Mouse (Mus musculus) intestine, embryonic 15.5 days (tissue): ENCODE measurements around the gene Fbxl8. TPM values are rescaled to one million over a fixed set of nuclear protein-coding genes. Genes with fewer than 3 reads are reported as not detected.
"Not testable (repeated sequence)": the region's sequence is repeated elsewhere in the genome, so short reads cannot be mapped to it uniquely, and the experiment has no call there.

Source experiments
- ATAC-seq: fragments of 200-750 bp; cut with Nextera tagmentation; 2 replicates; pipeline ENCODE4 v1.8.0; 2017; ENCODE audit warnings: moderate TSS enrichment, moderate library complexity
- H3K27ac ChIP-seq: fragments of 300-500 bp; sonication (generic); 2 replicates; pipeline ENCODE4 v1.5.1; 2015; ENCODE audit warnings: mild to moderate bottlenecking, inconsistent platforms
- H3K27me3 ChIP-seq: fragments of 300-500 bp; sonication (generic); replicated peaks from 2 replicates; pipeline ENCODE4 v1.6.1; 2015; ENCODE audit warnings: inconsistent platforms
- H3K36me3 ChIP-seq: fragments of 300-500 bp; sonication (generic); 2 replicates; pipeline ENCODE4 v1.6.1; 2015; ENCODE audit warnings: inconsistent platforms
- H3K4me1 ChIP-seq: fragments of 300-500 bp; sonication (generic); replicated peaks from 2 replicates; pipeline ENCODE4 v1.6.1; 2015; ENCODE audit warnings: inconsistent platforms
- H3K4me2 ChIP-seq: fragments of 300-500 bp; sonication (generic); replicated peaks from 2 replicates; pipeline ENCODE4 v1.6.1; 2015; ENCODE audit warnings: mild to moderate bottlenecking, inconsistent platforms
- H3K4me3 ChIP-seq: fragments of 300-500 bp; sonication (generic); replicated peaks from 2 replicates; pipeline ENCODE4 v1.5.1; 2015; ENCODE audit warnings: inconsistent platforms
- H3K9ac ChIP-seq: fragments of 300-500 bp; sonication (generic); 2 replicates; pipeline ENCODE4 v1.6.1; 2015; ENCODE audit warnings: inconsistent platforms
- H3K9me3 ChIP-seq: fragments of 300-500 bp; sonication (generic); 2 replicates; pipeline ENCODE4 v1.6.1; 2016; ENCODE audit warnings: inconsistent platforms
- WGBS: fragments of 180-500 bp; shearing (Covaris S2); methylation state at CpG from one replicate; pipeline ENCODE4 v1.1.7; 2015; 5-methylcytosine and 5-hydroxymethylcytosine counted together
- polyA plus RNA-seq: library from polyadenylated mRNA; unstranded; fragments of >200 nt; fragmentation: Nextera tagmentation; extraction: Ambion mirVana; gene quantifications from 2 replicates; pipeline ENCODE4 v1.2.1, GENCODE M21; 2015

Gene Fbxl8
- polyA plus RNA-seq, 1 experiment from 2014 or later: 4.4 TPM

DNA sequence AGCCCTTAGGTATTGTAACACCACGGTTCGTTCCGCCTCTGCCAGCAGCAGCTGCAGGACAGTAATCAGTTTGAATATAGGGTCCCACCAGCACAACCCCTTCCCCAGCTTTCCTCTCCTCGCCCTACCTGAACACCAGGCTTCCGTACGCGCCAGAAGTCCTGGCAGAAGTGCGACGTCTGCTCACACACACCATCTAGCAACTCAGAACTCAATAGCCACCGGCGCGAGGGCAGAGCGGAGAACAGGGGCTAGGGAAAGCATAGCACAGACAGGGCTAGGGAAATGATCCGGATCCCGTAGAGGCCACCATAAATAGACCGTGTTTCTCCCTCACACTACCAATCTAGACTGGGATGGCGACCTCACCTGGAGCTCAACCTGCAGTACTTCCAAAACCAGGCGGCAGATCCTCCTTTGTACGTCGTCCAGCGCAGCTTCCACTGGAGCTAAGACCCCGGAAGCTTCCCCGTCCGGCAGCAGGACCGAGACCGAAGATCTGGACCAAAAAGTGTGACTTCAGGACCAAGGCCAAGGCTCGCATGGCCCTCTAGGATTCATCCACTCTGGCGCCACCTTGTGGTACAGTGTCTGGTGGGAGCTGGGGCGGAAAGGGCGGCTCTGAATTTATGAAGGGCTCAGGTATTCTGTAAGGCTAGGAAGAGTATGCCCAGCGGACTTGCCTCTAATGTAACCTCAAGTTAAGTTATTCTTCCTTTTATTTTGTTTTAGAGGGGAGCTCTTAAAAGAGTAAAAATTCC, 26.3 kb downstream of the Fbxl8 start:
- no peak overlapping the region for H3K9ac ChIP-seq
- H3K9me3 ChIP-seq: no peaks in the 10 kb centered on the region
- peak overlapping the region; percentile 48; the same call in 1 of the 2 replicates for H3K4me3 ChIP-seq
- no peak for ATAC-seq
- peaks cover 11% of the 10 kb centered on the region for H3K4me1 ChIP-seq
- 7% methylated on average over 31 of the region's 31 CpGs for WGBS
- H3K27me3 ChIP-seq: peaks cover 11% of the 10 kb centered on the region
- H3K27ac ChIP-seq: no peak overlapping the region
- H3K4me2 ChIP-seq: peak overlapping the region; percentile 86
- H3K36me3 ChIP-seq: no peaks in the 10 kb centered on the region

DNA sequence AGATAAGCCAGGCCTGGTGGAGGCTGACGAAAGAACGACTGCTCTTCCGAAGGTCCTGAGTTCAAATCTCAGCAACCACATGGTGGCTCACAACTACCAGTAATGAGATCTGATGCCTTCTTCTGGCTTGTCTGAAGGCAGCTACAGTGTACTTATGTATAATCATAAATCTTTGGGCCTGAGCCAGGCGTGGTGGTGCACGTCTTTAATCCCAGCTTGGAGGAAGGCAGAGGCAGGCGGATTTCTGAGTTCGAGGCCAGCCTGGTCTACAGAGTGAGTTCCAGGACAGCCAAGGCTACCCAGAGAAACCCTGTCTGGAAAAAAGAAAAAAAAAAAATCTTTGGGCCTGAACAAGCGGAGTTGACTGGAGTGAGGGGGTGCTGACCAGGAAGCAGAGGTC, 26.9 kb downstream of the Fbxl8 start:
- 85% methylated on average over 8 of the region's 8 CpGs for WGBS
- not testable (repeated sequence) for H3K36me3 ChIP-seq, H3K4me3 ChIP-seq, ATAC-seq, H3K9me3 ChIP-seq, H3K27ac ChIP-seq, H3K4me2 ChIP-seq, H3K9ac ChIP-seq
- Histone ChIP-seq H3K4me1 (peaks cover 11% of the 10 kb centered on the region), H3K27me3 (peaks cover 11% of the 10 kb centered on the region)

DNA sequence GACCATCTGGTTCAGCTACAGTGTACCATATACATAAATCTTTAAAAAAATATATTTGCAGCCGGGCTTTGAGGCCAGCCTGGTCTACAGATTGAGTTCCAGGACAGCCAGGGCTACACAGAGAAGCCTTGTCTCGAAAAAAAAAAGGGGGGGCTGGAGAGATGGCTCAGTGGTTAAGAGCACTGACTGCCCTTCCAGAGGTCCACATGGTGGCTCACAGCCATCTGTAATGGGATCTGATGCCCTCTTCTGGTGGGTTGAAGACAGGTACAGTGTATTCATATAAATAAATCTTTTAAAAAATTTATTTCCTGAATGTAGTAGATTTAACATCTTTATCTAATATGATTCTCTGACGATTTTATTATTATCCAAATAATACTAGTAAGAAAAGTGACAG, 27.4 kb downstream of the Fbxl8 start:
- H3K4me3 ChIP-seq, H3K4me2 ChIP-seq, H3K36me3 ChIP-seq, H3K27ac ChIP-seq, H3K9ac ChIP-seq, ATAC-seq, H3K9me3 ChIP-seq: not testable (repeated sequence)
- Histone ChIP-seq H3K27me3 (peaks cover 11% of the 10 kb centered on the region), H3K4me1 (peaks cover 11% of the 10 kb centered on the region)
- WGBS: 69% methylated on average over 3 of the region's 3 CpGs

DNA sequence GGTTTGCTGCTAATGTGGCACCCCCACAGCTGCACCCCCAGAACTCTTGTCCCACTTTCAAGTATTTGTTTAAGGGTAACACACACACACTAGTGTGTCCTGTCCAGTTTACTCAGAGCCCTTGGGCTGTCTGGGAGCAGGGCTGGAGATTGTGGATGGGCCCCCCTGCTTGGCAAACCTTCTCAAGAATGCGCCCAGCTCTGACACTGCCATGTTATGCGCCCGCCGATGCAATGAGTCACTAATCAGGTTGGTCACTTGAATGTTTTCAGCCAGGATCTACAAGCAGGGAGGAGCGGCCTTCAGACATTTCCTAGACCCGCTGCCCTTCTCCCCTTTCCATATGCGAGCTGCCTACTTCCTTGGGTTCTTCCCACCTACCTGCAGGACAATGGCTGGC, 28.0 kb downstream of the Fbxl8 start:
- ATAC-seq: no peak
- WGBS: 82% methylated on average over 7 of the region's 7 CpGs
- H3K9me3 ChIP-seq: no peaks in the 10 kb centered on the region

DNA sequence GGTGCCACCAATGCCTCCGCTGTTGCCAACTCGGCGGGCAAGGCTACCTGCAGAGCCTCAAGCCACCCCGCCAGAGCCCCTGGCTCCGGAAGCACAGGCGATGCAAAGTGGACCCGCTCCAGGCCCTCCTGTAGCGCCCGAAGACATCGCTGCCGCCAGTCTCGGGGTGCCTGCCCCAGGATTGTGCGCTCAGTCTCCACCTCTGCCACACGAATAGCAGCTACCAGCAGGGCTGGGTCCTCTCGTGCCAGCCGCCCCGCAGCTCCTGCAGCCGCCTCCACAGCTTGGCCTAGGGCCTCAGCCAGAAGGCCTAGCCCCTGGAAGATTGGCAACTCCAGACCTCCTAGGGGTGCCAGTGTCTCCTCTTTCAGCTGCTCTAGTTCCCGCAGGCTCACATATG, 29.0 kb downstream of the Fbxl8 start:
- no peaks in the 10 kb centered on the region for H3K9me3 ChIP-seq
- no peak overlapping the region for H3K27ac ChIP-seq
- no peak overlapping the region for H3K9ac ChIP-seq
- peaks cover 14% of the 10 kb centered on the region for H3K4me1 ChIP-seq
- no peaks in the 10 kb centered on the region for H3K36me3 ChIP-seq
- H3K27me3 ChIP-seq: peaks cover 11% of the 10 kb centered on the region
- H3K4me2 ChIP-seq: no peak overlapping the region
- H3K4me3 ChIP-seq: no peak overlapping the region
- no peak for ATAC-seq
- WGBS: 70% methylated on average over 19 of the region's 19 CpGs

More for the DNA sequence above, 28.0 kb downstream of the Fbxl8 start:
- Histone ChIP-seq H3K4me3 (no peak overlapping the region), H3K27ac (no peak overlapping the region), H3K4me1 (peaks cover 11% of the 10 kb centered on the region), H3K4me2 (no peak overlapping the region), H3K36me3 (no peaks in the 10 kb centered on the region), H3K27me3 (peaks cover 11% of the 10 kb centered on the region), H3K9ac (no peak overlapping the region)

DNA sequence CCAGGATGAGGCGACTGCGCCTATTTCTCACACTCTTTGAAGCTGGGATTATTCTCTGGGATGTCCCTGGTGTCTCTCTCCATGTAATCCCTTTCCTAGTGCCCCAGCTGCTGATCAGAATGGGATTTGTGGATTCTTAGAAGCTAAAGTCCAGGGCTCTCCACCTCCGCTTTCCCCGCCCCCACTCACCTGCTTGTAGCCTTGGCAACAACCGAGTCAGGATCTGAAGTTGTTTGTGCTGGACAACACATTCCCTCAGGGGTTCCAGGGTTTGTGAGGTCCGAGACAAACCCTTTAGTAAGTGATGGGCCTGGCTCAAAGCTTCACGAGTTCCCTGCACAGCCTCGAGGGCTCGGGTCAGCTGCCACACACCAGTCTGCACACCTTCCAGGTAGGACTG, 30.3 kb downstream of the Fbxl8 start:
- H3K9me3 ChIP-seq: no peaks in the 10 kb centered on the region
- H3K27ac ChIP-seq: no peak overlapping the region
- no peak overlapping the region for H3K9ac ChIP-seq
- 0 out of 2 replicates have a peak overlapping the region, but pooled peaks have one; percentile 19 for H3K4me2 ChIP-seq
- H3K4me3 ChIP-seq: no peak overlapping the region
- ATAC-seq: no peak
- H3K36me3 ChIP-seq: peaks cover under 1% of the 10 kb centered on the region; the same call in 1 of the 2 replicates
- WGBS: 68% methylated on average over 9 of the region's 9 CpGs
- peaks cover 11% of the 10 kb centered on the region for H3K27me3 ChIP-seq
- H3K4me1 ChIP-seq: peaks cover 22% of the 10 kb centered on the region

DNA sequence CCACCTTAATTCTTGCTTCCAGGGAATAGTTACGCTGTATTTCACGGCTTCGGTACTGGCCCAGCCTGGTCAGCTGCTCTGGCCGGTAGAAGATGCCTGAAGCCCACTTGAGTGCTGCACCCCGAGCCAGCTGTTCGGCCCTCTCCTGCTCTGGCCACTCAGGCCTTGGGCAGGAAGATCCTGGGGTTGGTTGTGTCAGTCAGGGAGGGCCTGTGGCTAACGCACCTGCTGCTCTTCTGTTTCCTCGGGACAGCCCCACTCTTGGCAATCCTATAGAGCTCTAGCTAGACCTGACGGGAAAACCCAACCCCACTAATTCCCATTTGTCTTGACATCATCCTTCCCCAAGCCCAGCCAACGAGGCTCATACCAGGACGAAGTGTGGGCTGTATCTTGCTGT, 30.8 kb downstream of the Fbxl8 start:
- Histone ChIP-seq H3K27me3 (peaks cover 6% of the 10 kb centered on the region), H3K9me3 (no peaks in the 10 kb centered on the region), H3K4me3 (no peak overlapping the region), H3K9ac (no peak overlapping the region), H3K4me2 (peak overlapping the region; percentile 19; the same call in 1 of the 2 replicates), H3K27ac (no peak overlapping the region), H3K4me1 (peaks cover 19% of the 10 kb centered on the region), H3K36me3 (peaks cover 5% of the 10 kb centered on the region)
- 72% methylated on average over 11 of the region's 11 CpGs for WGBS
- no peak for ATAC-seq

DNA sequence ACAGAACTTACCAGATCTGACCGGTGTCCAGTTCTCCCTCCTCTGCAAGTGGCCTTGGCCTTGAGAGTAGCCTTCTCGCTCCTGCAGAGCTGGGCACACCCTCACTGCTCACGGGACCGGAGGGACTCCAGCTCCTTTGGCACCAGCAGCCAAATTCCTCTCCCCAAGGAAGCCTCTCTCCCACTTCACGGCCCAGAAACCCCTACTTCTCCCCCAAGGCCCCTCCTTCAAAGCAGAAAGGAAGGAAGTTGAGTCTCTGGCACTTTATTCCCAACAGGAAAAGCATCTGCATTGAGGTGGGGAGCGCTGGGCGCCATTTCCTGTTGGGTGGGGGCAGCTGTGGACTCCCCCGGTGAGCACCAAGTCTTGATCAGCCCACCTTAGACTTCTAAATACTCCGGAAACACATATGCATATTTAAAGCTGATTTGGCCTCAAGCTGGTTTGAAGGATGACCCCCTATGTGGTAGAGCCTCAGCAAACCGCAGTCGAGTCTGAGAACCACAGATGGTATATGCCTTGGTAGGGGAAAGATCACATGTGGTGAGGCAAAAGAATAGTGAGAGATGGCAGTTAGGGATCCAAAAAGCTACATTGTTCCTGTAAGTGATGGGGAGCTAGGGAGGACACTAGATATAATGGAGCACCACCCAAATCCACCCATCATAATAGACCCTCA, 31.6 kb downstream of the Fbxl8 start, which contains the start of gene Exoc3l:
Gene Exoc3l, minus strand, starts transcription at position 207 of the 679 bp plus-strand sequence.
- ATAC-seq: no peak
- H3K4me2 ChIP-seq: peak within 1 kb of the TSS; percentile 85
- H3K4me1 ChIP-seq: peaks cover 13% of the 10 kb centered on the region
- H3K27me3 ChIP-seq: no peaks in the 10 kb centered on the region
- H3K4me3 ChIP-seq: peak within 1 kb of the TSS; percentile 92
- H3K27ac ChIP-seq: no peak within 1 kb of the TSS
- peaks cover 13% of the 10 kb centered on the region for H3K36me3 ChIP-seq
- 0 out of 2 replicates have a peak within 1 kb of the TSS, but pooled peaks have one; percentile 31 for H3K9ac ChIP-seq
- WGBS: 60% methylated on average over 11 of the region's 11 CpGs
- H3K9me3 ChIP-seq: no peaks in the 10 kb centered on the region

DNA sequence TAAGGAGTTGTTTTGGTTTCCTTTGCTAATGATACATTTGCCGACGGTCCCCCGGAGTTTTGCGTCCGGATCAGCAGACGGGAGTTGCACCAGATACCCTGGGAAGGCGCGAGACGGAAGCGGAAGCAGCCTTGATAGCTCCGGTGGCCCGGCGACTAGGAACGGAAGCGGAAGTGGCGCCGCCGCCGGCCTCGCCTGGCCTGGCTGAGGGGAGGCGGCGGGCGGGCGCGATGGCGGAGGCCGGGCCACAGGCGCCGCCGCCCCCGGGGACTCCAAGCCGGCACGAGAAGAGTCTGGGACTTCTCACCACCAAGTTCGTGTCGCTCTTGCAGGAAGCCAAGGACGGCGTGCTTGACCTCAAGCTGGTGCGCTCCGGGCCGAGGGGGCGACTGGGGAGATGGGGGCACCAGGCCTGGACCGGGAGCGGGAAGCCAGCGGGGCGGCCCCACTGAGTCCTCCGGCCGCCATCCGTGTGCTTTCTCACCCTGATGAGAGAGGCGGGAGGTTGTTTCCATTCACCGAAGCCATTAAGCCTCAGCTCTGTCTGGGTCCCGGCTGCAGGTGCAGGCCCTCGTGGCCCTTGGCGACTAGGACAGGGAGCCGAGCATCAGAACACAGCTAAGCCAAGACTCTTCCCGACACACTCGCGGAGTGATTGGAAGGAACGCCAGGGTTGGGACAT, 33.2 kb downstream of the Fbxl8 start, which contains the start of gene E2f4:
Gene E2f4, plus strand, starts transcription at position 153 of the 682 bp plus-strand sequence.
- Histone ChIP-seq H3K9ac (peak within 1 kb of the TSS; percentile 85), H3K36me3 (peaks cover 24% of the 10 kb centered on the region), H3K4me1 (peaks cover 13% of the 10 kb centered on the region), H3K4me2 (peak within 1 kb of the TSS; percentile 85), H3K27me3 (no peaks in the 10 kb centered on the region), H3K4me3 (peak within 1 kb of the TSS; percentile 92), H3K9me3 (no peaks in the 10 kb centered on the region), H3K27ac (peak within 1 kb of the TSS; percentile 54)
- WGBS: under 1% methylated on average over 58 of the region's 58 CpGs
- peak; percentile 93 for ATAC-seq

DNA sequence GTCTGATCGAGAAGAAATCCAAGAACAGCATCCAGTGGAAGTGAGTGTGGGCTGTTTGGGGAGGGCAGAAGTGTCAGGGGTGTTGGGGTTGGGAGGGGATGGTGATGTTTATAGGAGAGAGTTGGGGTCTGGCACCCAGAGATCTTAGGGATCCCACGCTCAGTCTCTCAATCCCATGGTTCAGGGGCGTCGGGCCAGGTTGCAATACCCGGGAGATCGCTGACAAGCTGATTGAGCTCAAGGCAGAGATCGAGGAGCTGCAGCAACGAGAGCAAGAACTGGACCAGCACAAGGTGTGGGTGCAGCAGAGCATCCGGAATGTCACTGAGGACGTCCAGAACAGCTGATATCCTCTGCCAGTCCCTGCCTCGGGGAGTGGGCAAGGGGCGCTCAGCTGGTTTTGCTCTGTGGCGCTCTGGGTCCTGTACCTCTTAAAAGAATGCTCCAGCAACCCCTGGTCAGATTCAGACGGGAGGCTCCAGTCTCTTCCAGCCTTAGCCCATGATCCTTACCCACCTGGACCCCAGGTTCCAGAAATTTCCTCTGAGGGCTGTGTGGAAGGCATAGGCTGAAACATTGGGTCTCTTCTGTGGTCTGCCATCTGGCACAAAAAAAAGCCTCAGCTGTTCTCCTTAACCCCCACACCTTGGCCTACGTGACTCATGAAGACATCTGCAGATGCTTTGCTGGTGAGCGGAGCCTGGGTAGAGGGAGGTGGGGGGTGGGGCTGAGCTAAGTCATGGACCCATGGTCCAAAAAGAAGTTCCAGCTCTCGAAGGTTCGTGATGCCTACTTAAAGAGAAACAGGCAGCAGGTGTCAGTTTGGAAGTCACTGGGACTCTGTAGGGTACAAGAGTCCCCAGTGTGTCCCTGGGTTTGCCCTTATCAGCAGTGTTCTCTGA, 34.2 kb downstream of the Fbxl8 start:
- H3K36me3 ChIP-seq: peaks cover 29% of the 10 kb centered on the region

DNA sequence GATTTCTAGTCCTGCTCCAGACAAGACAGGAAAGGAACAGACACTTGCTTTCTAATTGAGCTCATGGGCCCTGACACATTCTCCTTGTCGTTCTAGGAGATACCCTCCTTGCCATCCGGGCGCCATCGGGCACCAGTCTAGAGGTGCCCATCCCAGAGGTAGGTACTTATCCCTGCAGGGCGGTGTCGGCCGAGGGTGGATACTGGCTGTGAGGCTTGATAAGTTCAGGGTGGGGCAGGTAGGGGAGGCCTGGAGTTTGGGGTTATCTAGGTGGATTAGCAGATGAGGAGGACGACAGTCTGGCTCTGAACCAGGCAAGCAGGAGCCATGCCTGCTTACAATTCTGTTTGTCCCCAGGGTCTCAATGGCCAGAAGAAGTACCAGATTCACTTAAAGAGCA, 35.5 kb downstream of the Fbxl8 start:
- 88% methylated on average over 8 of the region's 8 CpGs for WGBS
- Histone ChIP-seq H3K4me3 (no peak overlapping the region), H3K36me3 (peaks cover 35% of the 10 kb centered on the region), H3K4me1 (peaks cover 25% of the 10 kb centered on the region), H3K27ac (no peak overlapping the region), H3K9me3 (no peaks in the 10 kb centered on the region), H3K27me3 (no peaks in the 10 kb centered on the region), H3K9ac (no peak overlapping the region), H3K4me2 (no peak overlapping the region)
- ATAC-seq: peak; percentile 15; the same call in 1 of the 2 replicates

More for the DNA sequence above, 34.2 kb downstream of the Fbxl8 start:
- H3K4me1 ChIP-seq: peaks cover 13% of the 10 kb centered on the region
- H3K4me2 ChIP-seq: peak overlapping the region; percentile 85
- H3K9me3 ChIP-seq: no peaks in the 10 kb centered on the region
- 52% methylated on average over 18 of the region's 18 CpGs for WGBS
- no peak for ATAC-seq
- H3K27ac ChIP-seq: no peak overlapping the region
- H3K27me3 ChIP-seq: no peaks in the 10 kb centered on the region
- H3K4me3 ChIP-seq: peak overlapping the region; percentile 92
- H3K9ac ChIP-seq: peak overlapping the region; percentile 85
